Mouse (Mus musculus) embryo, embryonic 11 days (tissue): ENCODE measurements around the gene Bicdl1.

Experiments
- DNase-seq: peaks from one replicate; pipeline ENCODE4 v3.0.0-alpha.2; 2015

The Bicdl1 gene

DNA sequence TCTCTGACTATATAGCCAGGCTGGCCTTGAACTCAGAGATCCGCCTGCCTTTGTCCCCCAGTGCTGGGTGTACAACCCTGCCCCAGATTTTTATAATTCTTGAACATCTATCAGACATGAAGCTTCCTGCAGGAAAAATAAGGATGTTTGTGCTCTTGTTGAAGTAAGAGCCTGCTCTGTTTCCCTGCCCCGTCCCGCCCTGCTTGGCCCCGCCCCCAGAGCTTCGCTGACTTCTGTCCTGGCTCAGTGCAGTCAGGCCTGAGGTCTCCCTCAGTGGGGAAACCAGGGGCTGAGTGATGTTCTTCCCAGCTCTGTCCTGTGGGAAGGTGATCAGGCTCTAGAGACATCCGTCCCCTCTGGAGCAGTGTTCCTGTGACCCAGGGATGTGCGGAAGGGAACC, 108.7 kb downstream of the Bicdl1 start:
- no peak for DNase-seq

- DNase-seq, result no peak
These were observed 111.7 kb downstream of the Bicdl1 start for GRCm38 (mm10) chr5:115619690-115620089.

DNA sequence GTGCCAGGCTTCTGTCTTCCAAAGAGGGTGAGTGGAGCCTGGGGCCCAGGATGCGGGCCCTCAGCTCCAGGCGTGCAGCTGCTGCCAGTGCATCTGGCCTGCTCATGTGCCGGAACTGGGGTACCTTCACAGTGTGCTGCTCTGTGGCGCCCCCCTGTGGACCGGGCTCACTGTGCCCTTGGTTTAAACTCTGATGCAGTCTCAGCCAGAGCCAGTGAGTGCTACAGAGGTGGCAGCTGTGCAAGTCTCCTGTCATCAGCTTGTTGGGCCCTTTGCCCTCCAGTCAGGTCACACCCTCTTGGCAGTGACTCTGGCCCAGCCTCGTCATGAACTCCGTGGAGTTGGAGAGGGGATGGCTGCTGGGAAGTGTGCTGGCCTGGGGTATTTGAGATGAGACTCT, 116.5 kb downstream of the Bicdl1 start:
- DNase-seq, result peak; percentile 37

GRCm38 (mm10) chr5:115613332-115613731, 118.1 kb downstream of the Bicdl1 start:
- DNase-seq, result no peak

- DNase-seq, result no peak
These were observed 119.9 kb downstream of the Bicdl1 start for GRCm38 (mm10) chr5:115611566-115611965.

- DNase-seq, result no peak
These were observed 127.9 kb downstream of the Bicdl1 start for GRCm38 (mm10) chr5:115603561-115603960.
